Mouse (Mus musculus): ENCODE results near the gene Sfxn4. TPM values are rescaled to one million over a fixed set of nuclear protein-coding genes. Genes with fewer than 3 reads are reported as not detected.

Gene Sfxn4
- polyA plus RNA-seq, 1 experiment from 2014 or later = 6.4 TPM

GRCm38 (mm10) chr19:60891123-60891470 is 29.8 kb upstream of the Sfxn4 start:
- no peaks in the 10 kb centered on the region for H3K36me3 ChIP-seq (ENCODE audit: insufficient read depth)
- no peak overlapping the region for H3K27ac ChIP-seq (ENCODE audit: low read depth)
- no peaks in the 10 kb centered on the region; the same call in 1 of the 2 replicates for H3K4me1 ChIP-seq (ENCODE audit: insufficient read depth)
- H3K9me3 ChIP-seq (ENCODE audit: low read depth, low read length) = no peaks in the 10 kb centered on the region
- ATAC-seq (ENCODE audit: insufficient read depth) = no peak
- H3K9ac ChIP-seq = peak overlapping the region; percentile 86
- peak; percentile 43 for DNase-seq
- TF ChIP-seq CTCF (IDR thresholded peaks at IDR 0.05; ENCODE audit: low read depth) = no peak
- peak overlapping the region; percentile 81 for H3K4me2 ChIP-seq
- no peaks in the 10 kb centered on the region for H3K27me3 ChIP-seq (ENCODE audit: insufficient read depth, low read length)
- 8% methylated on average over 4 of the region's 5 CpGs for WGBS
- peak overlapping the region; percentile 79 for H3K4me3 ChIP-seq (ENCODE audit: low read depth, low read length)

- peak overlapping the region; percentile 81 for H3K4me2 ChIP-seq
- H3K9me3 ChIP-seq (ENCODE audit: low read depth, low read length) = no peaks in the 10 kb centered on the region
- no peaks in the 10 kb centered on the region for H3K27me3 ChIP-seq (ENCODE audit: insufficient read depth, low read length)
- no peak for TF ChIP-seq CTCF (IDR thresholded peaks at IDR 0.05; ENCODE audit: low read depth)
- peak overlapping the region; percentile 86 for H3K9ac ChIP-seq
- no peaks in the 10 kb centered on the region; the same call in 1 of the 2 replicates for H3K4me1 ChIP-seq (ENCODE audit: insufficient read depth)
- no peak for DNase-seq
- H3K4me3 ChIP-seq (ENCODE audit: low read depth, low read length) = peak overlapping the region; percentile 79
- under 1% methylated on average over 41 of the region's 41 CpGs for WGBS
- peak; percentile 36 for ATAC-seq (ENCODE audit: insufficient read depth)
- H3K36me3 ChIP-seq (ENCODE audit: insufficient read depth) = no peaks in the 10 kb centered on the region
- peak overlapping the region; percentile 98 for H3K27ac ChIP-seq (ENCODE audit: low read depth)
Observed at GRCm38 (mm10) chr19:60890391-60891122, 29.3 kb upstream of the Sfxn4 start.

GRCm38 (mm10) chr19:60889714-60890315 is 28.5 kb upstream of the Sfxn4 start, which contains the start of gene Grk5:
Grk5 (plus strand) TSS chr19:60889749.
- ATAC-seq (ENCODE audit: insufficient read depth) = peak; percentile 98
- Histone ChIP-seq H3K9ac (peak within 1 kb of the TSS; percentile 86), H3K27ac (ENCODE audit: low read depth) (peak within 1 kb of the TSS; percentile 98), H3K4me1 (ENCODE audit: insufficient read depth) (no peaks in the 10 kb centered on the region; the same call in 1 of the 2 replicates), H3K36me3 (ENCODE audit: insufficient read depth) (no peaks in the 10 kb centered on the region), H3K4me2 (peak within 1 kb of the TSS; percentile 81), H3K4me3 (ENCODE audit: low read depth, low read length) (peak within 1 kb of the TSS; percentile 79), H3K9me3 (ENCODE audit: low read depth, low read length) (no peaks in the 10 kb centered on the region), H3K27me3 (ENCODE audit: insufficient read depth, low read length) (no peaks in the 10 kb centered on the region)
- WGBS = under 1% methylated on average over 54 of the region's 55 CpGs
- DNase-seq = peak; percentile 98
- peak; percentile 86 for TF ChIP-seq CTCF (IDR thresholded peaks at IDR 0.05; ENCODE audit: low read depth)

GRCm38 (mm10) chr19:60889101-60889713 is 27.9 kb upstream of the Sfxn4 start:
- Histone ChIP-seq H3K9ac (peak overlapping the region; percentile 86), H3K4me1 (ENCODE audit: insufficient read depth) (no peaks in the 10 kb centered on the region; the same call in 1 of the 2 replicates), H3K9me3 (ENCODE audit: low read depth, low read length) (no peaks in the 10 kb centered on the region), H3K36me3 (ENCODE audit: insufficient read depth) (no peaks in the 10 kb centered on the region), H3K4me2 (peak overlapping the region; percentile 81), H3K27ac (ENCODE audit: low read depth) (peak overlapping the region; percentile 98), H3K27me3 (ENCODE audit: insufficient read depth, low read length) (no peaks in the 10 kb centered on the region), H3K4me3 (ENCODE audit: low read depth, low read length) (peak overlapping the region; percentile 79)
- no peak for TF ChIP-seq CTCF (IDR thresholded peaks at IDR 0.05; ENCODE audit: low read depth)
- DNase-seq (peak; percentile 83), ATAC-seq (ENCODE audit: insufficient read depth) (peak; percentile 42)
- 3% methylated on average over 17 of the region's 17 CpGs for WGBS

GRCm38 (mm10) chr19:60887637-60888036 is 26.4 kb upstream of the Sfxn4 start:
- H3K9me3 ChIP-seq (ENCODE audit: low read depth, low read length) = no peaks in the 10 kb centered on the region
- ATAC-seq (ENCODE audit: insufficient read depth) (no peak), DNase-seq (no peak)
- H3K36me3 ChIP-seq (ENCODE audit: insufficient read depth) = no peaks in the 10 kb centered on the region
- no peak overlapping the region for H3K4me3 ChIP-seq (ENCODE audit: low read depth, low read length)
- TF ChIP-seq CTCF (IDR thresholded peaks at IDR 0.05; ENCODE audit: low read depth) = no peak
- H3K27ac ChIP-seq (ENCODE audit: low read depth) = 0 out of 2 replicates have a peak overlapping the region, but pooled peaks have one; percentile 33
- H3K4me1 ChIP-seq (ENCODE audit: insufficient read depth) = no peaks in the 10 kb centered on the region; the same call in 1 of the 2 replicates
- no peaks in the 10 kb centered on the region for H3K27me3 ChIP-seq (ENCODE audit: insufficient read depth, low read length)
- H3K9ac ChIP-seq = no peak overlapping the region
- 59% methylated on average over 2 of the region's 2 CpGs for WGBS
- no peak overlapping the region for H3K4me2 ChIP-seq

GRCm38 (mm10) chr19:60883129-60883528 is 21.9 kb upstream of the Sfxn4 start:
- no peak overlapping the region for H3K4me2 ChIP-seq
- DNase-seq (peak; percentile 74), ATAC-seq (ENCODE audit: insufficient read depth) (no peak)
- H3K9ac ChIP-seq = no peak overlapping the region
- H3K4me1 ChIP-seq (ENCODE audit: insufficient read depth) = no peaks in the 10 kb centered on the region
- no peaks in the 10 kb centered on the region for H3K36me3 ChIP-seq (ENCODE audit: insufficient read depth)
- H3K4me3 ChIP-seq (ENCODE audit: low read depth, low read length) = no peak overlapping the region
- no peak overlapping the region for H3K27ac ChIP-seq (ENCODE audit: low read depth)
- H3K9me3 ChIP-seq (ENCODE audit: low read depth, low read length) = no peaks in the 10 kb centered on the region
- WGBS = 5% methylated on average over 3 of the region's 3 CpGs
- H3K27me3 ChIP-seq (ENCODE audit: insufficient read depth, low read length) = no peaks in the 10 kb centered on the region
- peak; percentile 62 for TF ChIP-seq CTCF (IDR thresholded peaks at IDR 0.05; ENCODE audit: low read depth)
